Mouse (Mus musculus): ENCODE data around the gene Spag5. TPM values are rescaled to one million over a fixed set of nuclear protein-coding genes. Genes with fewer than 3 reads are reported as not detected.

Spag5 gene
- polyA plus RNA-seq, 1 experiment from 2014 or later = 48.3 TPM

DNA sequence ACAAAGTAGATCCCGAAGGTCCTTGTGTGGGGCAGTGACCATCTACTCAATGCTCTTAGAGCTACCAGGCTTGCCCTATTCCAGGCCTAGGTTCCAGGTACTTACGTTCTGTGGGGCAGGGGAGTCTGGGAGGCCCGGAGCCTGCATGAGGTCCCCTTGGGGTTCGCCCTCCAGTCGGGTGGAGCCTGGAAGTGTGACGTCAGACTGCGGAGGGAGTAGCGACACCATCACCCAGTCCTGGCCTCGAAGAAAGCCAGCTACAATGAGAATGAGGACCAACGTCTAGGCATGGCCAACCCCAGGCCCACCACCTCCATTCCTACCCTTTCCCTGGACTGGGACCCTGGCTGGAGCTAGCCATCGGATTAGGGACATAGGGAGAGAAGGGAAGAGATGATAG, 70.4 kb downstream of the Spag5 start:
- 89% methylated on average over 11 of the region's 11 CpGs for WGBS
- ATAC-seq (ENCODE audit: low FRiP score) (no peak), DNase-seq (ENCODE audit: low spot score) (no peak)
- H3K4me1 ChIP-seq (replicated peaks; ENCODE audit: control insufficient read depth, insufficient read depth, low read length) = 0 out of 2 replicates have a peak, but pooled peaks cover 2% of the 10 kb centered on the region
- no peak overlapping the region for H3K27ac ChIP-seq (ENCODE audit: low read depth, low read length)
- no peak overlapping the region for H3K4me2 ChIP-seq (replicated peaks; ENCODE audit: low read depth, low read length)
- no peaks in the 10 kb centered on the region for H3K36me3 ChIP-seq (ENCODE audit: control insufficient read depth, insufficient read depth, low read length)
- no peak overlapping the region for H3K9ac ChIP-seq (ENCODE audit: low read depth, low read length)
- H3K9me3 ChIP-seq (ENCODE audit: control insufficient read depth, low read length) = no peaks in the 10 kb centered on the region
- no peak overlapping the region for H3K4me3 ChIP-seq (ENCODE audit: low read depth, low read length)
- H3K27me3 ChIP-seq (ENCODE audit: control insufficient read depth, insufficient read depth, low read length) = no peaks in the 10 kb centered on the region

Other genes with a start within 250 kb of the Spag5 start
- gene Eral1, start 221.1 kb upstream of the Spag5 start, polyA plus RNA-seq (2014; fragmentation: Nextera tagmentation; extraction: Ambion mirVana) = 31.9 and 37.2 TPM in 2 replicates
- 24.3 and 24.4 TPM in 2 replicates for gene Fam222b, start 206.9 kb upstream of the Spag5 start, polyA plus RNA-seq (2014; fragmentation: Nextera tagmentation; extraction: Ambion mirVana)
- 73.6 and 92.0 TPM in 2 replicates for gene Traf4, start 135.9 kb upstream of the Spag5 start, polyA plus RNA-seq (2014; fragmentation: Nextera tagmentation; extraction: Ambion mirVana)
- gene Nek8, start 124.9 kb upstream of the Spag5 start, polyA plus RNA-seq (2014; fragmentation: Nextera tagmentation; extraction: Ambion mirVana) = 5.2 and 7.0 TPM in 2 replicates
- gene Tlcd1, start 124.8 kb upstream of the Spag5 start, polyA plus RNA-seq (2014; fragmentation: Nextera tagmentation; extraction: Ambion mirVana) = 6.8 and 9.5 TPM in 2 replicates
- gene Rpl23a, start 117.9 kb upstream of the Spag5 start, polyA plus RNA-seq (2014; fragmentation: Nextera tagmentation; extraction: Ambion mirVana) = 1,168 and 1,191 TPM in 2 replicates
- 57.7 and 69.3 TPM in 2 replicates for gene Rab34, start 113.1 kb upstream of the Spag5 start, polyA plus RNA-seq (2014; fragmentation: Nextera tagmentation; extraction: Ambion mirVana)
- 1.0 and 1.2 TPM in 2 replicates for gene Proca1, start 108.1 kb upstream of the Spag5 start, polyA plus RNA-seq (2014; fragmentation: Nextera tagmentation; extraction: Ambion mirVana)
- 60.6 and 60.8 TPM in 2 replicates for gene Sdf2, start 55.8 kb upstream of the Spag5 start, polyA plus RNA-seq (2014; fragmentation: Nextera tagmentation; extraction: Ambion mirVana)
- 26.1 and 26.2 TPM in 2 replicates for gene Supt6, start 55.5 kb upstream of the Spag5 start, polyA plus RNA-seq (2014; fragmentation: Nextera tagmentation; extraction: Ambion mirVana)
- gene 2610507B11Rik, start 39.8 kb upstream of the Spag5 start, polyA plus RNA-seq (2014; fragmentation: Nextera tagmentation; extraction: Ambion mirVana) = 65.4 and 94.5 TPM in 2 replicates
- 0.11 and 0.20 TPM in 2 replicates for gene BC030499, start 10.7 kb upstream of the Spag5 start, polyA plus RNA-seq (2014; fragmentation: Nextera tagmentation; extraction: Ambion mirVana)
- 2.7 and 3.3 TPM in 2 replicates for gene Aldoc, start 21.4 kb downstream of the Spag5 start, polyA plus RNA-seq (2014; fragmentation: Nextera tagmentation; extraction: Ambion mirVana)
- gene Pigs, start 26.9 kb downstream of the Spag5 start, polyA plus RNA-seq (2014; fragmentation: Nextera tagmentation; extraction: Ambion mirVana) = 49.4 and 54.2 TPM in 2 replicates
- 66.2 and 73.1 TPM in 2 replicates for gene Unc119, start 42.0 kb downstream of the Spag5 start, polyA plus RNA-seq (2014; fragmentation: Nextera tagmentation; extraction: Ambion mirVana)
- gene Foxn1, start 85.0 kb downstream of the Spag5 start, polyA plus RNA-seq (2014; fragmentation: Nextera tagmentation; extraction: Ambion mirVana) = 0.05 TPM in 1 of 2 replicates, not detected in the other
- gene Slc13a2, start 120.7 kb downstream of the Spag5 start, polyA plus RNA-seq (2014; fragmentation: Nextera tagmentation; extraction: Ambion mirVana) = not detected in 2 replicates
- gene Slc46a1, start 164.2 kb downstream of the Spag5 start, polyA plus RNA-seq (2014; fragmentation: Nextera tagmentation; extraction: Ambion mirVana) = 14.5 and 15.9 TPM in 2 replicates
- gene Sarm1, start 196.2 kb downstream of the Spag5 start, polyA plus RNA-seq (2014; fragmentation: Nextera tagmentation; extraction: Ambion mirVana) = 16.3 and 17.5 TPM in 2 replicates
- gene Vtn, start 197.6 kb downstream of the Spag5 start, polyA plus RNA-seq (2014; fragmentation: Nextera tagmentation; extraction: Ambion mirVana) = 95.4 and 129 TPM in 2 replicates
- not detected in 2 replicates for gene Sebox, start 201.9 kb downstream of the Spag5 start, polyA plus RNA-seq (2014; fragmentation: Nextera tagmentation; extraction: Ambion mirVana)
- 91.3 and 95.8 TPM in 2 replicates for gene Tmem199, start 210.6 kb downstream of the Spag5 start, polyA plus RNA-seq (2014; fragmentation: Nextera tagmentation; extraction: Ambion mirVana)
- 131 and 144 TPM in 2 replicates for gene Poldip2, start 210.7 kb downstream of the Spag5 start, polyA plus RNA-seq (2014; fragmentation: Nextera tagmentation; extraction: Ambion mirVana)
- gene Tnfaip1, start 234.8 kb downstream of the Spag5 start, polyA plus RNA-seq (2014; fragmentation: Nextera tagmentation; extraction: Ambion mirVana) = 63.3 and 66.5 TPM in 2 replicates
- 107 and 111 TPM in 2 replicates for gene Ift20, start 234.8 kb downstream of the Spag5 start, polyA plus RNA-seq (2014; fragmentation: Nextera tagmentation; extraction: Ambion mirVana)
- 72.0 and 73.8 TPM in 2 replicates for gene Tmem97, start 249.2 kb downstream of the Spag5 start, polyA plus RNA-seq (2014; fragmentation: Nextera tagmentation; extraction: Ambion mirVana)